Mouse (Mus musculus) limb, embryonic 12.5 days (tissue): ENCODE data around the gene Mtf2. TPM values are rescaled to one million over a fixed set of nuclear protein-coding genes. Genes with fewer than 3 reads are reported as not detected.
A peak's percentile ranks its signal among the peaks of the same experiment; 100 is the strongest.
"Not testable (repeated sequence)": the region's sequence is repeated elsewhere in the genome, so short reads cannot be mapped to it uniquely, and the experiment has no call there.

ENCODE experiments used
- ATAC-seq: fragments of 200-750 bp; cut with Nextera tagmentation; 2 replicates; pipeline ENCODE4 v1.8.0; 2017; ENCODE audit warnings: low read depth, moderate TSS enrichment; ENCODE audit not compliant: insufficient number of reproducible peaks, insufficient read depth, low FRiP score, low TSS enrichment
- H3K27ac ChIP-seq: fragments of 300-500 bp; sonication (generic); 2 replicates; pipeline ENCODE4 v1.5.1; 2016; ENCODE audit warnings: mild to moderate bottlenecking, moderate library complexity
- H3K27me3 ChIP-seq: fragments of 300-500 bp; sonication (generic); 2 replicates; pipeline ENCODE4 v1.6.1; 2016; ENCODE audit warnings: mild to moderate bottlenecking, moderate library complexity
- H3K36me3 ChIP-seq: fragments of 300-500 bp; sonication (generic); 2 replicates; pipeline ENCODE4 v1.6.1; 2016; ENCODE audit warnings: mild to moderate bottlenecking, moderate library complexity
- H3K4me1 ChIP-seq: fragments of 300-500 bp; sonication (generic); replicated peaks from 2 replicates; pipeline ENCODE4 v1.6.1; 2016
- H3K4me2 ChIP-seq: fragments of 300-500 bp; sonication (generic); 2 replicates; pipeline ENCODE4 v1.6.1; 2016; ENCODE audit warnings: mild to moderate bottlenecking, moderate library complexity
- H3K4me3 ChIP-seq: fragments of 300-500 bp; sonication (generic); replicated peaks from 2 replicates; pipeline ENCODE4 v1.5.1; 2016; ENCODE audit warnings: mild to moderate bottlenecking
- H3K9ac ChIP-seq: fragments of 300-500 bp; sonication (generic); replicated peaks from 2 replicates; pipeline ENCODE4 v1.6.1; 2016; ENCODE audit warnings: mild to moderate bottlenecking, moderate library complexity
- H3K9me3 ChIP-seq: fragments of 300-500 bp; sonication (generic); 2 replicates; pipeline ENCODE4 v1.6.1; 2016; ENCODE audit warnings: mild to moderate bottlenecking, moderate library complexity
- WGBS: fragments of 180-500 bp; shearing (Covaris S2); methylation state at CpG from one replicate; pipeline ENCODE4 v1.1.7; 2016; 5-methylcytosine and 5-hydroxymethylcytosine counted together
- polyA plus RNA-seq: library from polyadenylated mRNA; unstranded; fragments of >200 nt; fragmentation: Nextera tagmentation; extraction: Ambion mirVana; gene quantifications from 2 replicates; pipeline ENCODE4 v1.2.1, GENCODE M21; 2016

The Mtf2 gene
- 160 and 167 TPM in 2 replicates for polyA plus RNA-seq

GRCm38 (mm10) chr5:108065465-108066411 is at the start of gene Mtf2:
Mtf2 (plus strand) TSS chr5:108065674.
- peaks cover 31% of the 10 kb centered on the region for H3K36me3 ChIP-seq
- under 1% methylated on average over 59 of the region's 59 CpGs for WGBS
- peak within 1 kb of the TSS; percentile 98 for H3K9ac ChIP-seq
- H3K4me2 ChIP-seq = peak within 1 kb of the TSS; percentile 70
- no peaks in the 10 kb centered on the region for H3K9me3 ChIP-seq
- peaks cover 10% of the 10 kb centered on the region; the same call in 1 of the 2 replicates for H3K4me1 ChIP-seq
- ATAC-seq = peak; percentile 94
- no peaks in the 10 kb centered on the region for H3K27me3 ChIP-seq
- peak within 1 kb of the TSS; percentile 87 for H3K4me3 ChIP-seq
- peak within 1 kb of the TSS; percentile 96 for H3K27ac ChIP-seq

- H3K9me3 ChIP-seq = no peaks in the 10 kb centered on the region
- 54% methylated on average over 2 of the region's 2 CpGs for WGBS
- H3K27me3 ChIP-seq = no peaks in the 10 kb centered on the region
- H3K9ac ChIP-seq = no peak overlapping the region
- H3K4me1 ChIP-seq = no peaks in the 10 kb centered on the region
- no peak overlapping the region for H3K27ac ChIP-seq
- no peak overlapping the region for H3K4me3 ChIP-seq
- ATAC-seq = no peak
- no peak overlapping the region for H3K4me2 ChIP-seq
- no peaks in the 10 kb centered on the region for H3K36me3 ChIP-seq
Observed at GRCm38 (mm10) chr5:108017232-108017631, 48.2 kb upstream of the Mtf2 start.

DNA sequence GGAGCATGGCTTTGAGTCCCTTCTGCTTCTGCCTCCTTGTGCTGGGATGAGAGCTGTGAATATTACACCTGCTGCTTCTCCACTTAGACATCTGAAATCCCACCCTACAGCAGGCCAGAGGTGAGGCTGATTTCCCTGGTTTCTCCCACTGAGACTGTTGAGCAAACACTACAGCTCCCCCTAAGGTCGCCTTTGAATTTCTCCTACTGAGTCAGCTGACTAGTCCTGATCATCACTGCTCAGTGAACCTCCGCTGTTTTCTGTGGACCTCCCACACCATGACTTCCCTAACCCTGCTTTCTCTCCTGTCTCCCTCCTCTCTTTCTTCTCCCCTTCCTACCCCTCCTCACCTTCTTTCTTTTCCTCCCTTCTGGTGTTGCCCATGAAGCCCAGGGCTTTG is 46.1 kb upstream of the Mtf2 start:
- Histone ChIP-seq H3K36me3 (no peaks in the 10 kb centered on the region), H3K27ac (no peak overlapping the region), H3K4me1 (no peaks in the 10 kb centered on the region), H3K9me3 (no peaks in the 10 kb centered on the region), H3K9ac (no peak overlapping the region), H3K4me2 (no peak overlapping the region), H3K4me3 (no peak overlapping the region), H3K27me3 (no peaks in the 10 kb centered on the region)
- no peak for ATAC-seq
- 33% methylated on average over 2 of the region's 2 CpGs for WGBS

DNA sequence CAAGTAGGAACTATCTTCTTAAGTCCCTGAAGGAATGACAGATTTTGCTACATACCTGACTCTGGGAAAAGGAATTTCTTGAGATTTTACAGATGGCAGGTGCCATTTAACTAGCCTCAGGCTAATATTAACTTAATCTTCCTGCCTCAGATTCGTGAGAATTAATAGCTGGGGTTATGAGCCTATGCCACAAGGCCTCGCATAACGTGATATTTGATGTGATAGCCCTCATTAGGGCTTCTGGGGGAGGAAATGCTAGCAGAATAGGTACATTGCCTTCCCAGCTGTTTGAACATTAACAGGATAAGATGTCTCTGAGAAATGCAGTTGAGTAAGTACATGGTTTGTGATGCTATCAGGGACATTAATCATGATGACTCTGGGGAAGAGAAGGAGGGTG is 44.1 kb upstream of the Mtf2 start:
- H3K4me3 ChIP-seq = no peak overlapping the region
- no peaks in the 10 kb centered on the region for H3K27me3 ChIP-seq
- no peaks in the 10 kb centered on the region for H3K4me1 ChIP-seq
- no peak overlapping the region for H3K9ac ChIP-seq
- no peaks in the 10 kb centered on the region for H3K9me3 ChIP-seq
- H3K36me3 ChIP-seq = no peaks in the 10 kb centered on the region
- 49% methylated on average over 3 of the region's 3 CpGs for WGBS
- ATAC-seq = no peak
- H3K27ac ChIP-seq = no peak overlapping the region
- H3K4me2 ChIP-seq = no peak overlapping the region

GRCm38 (mm10) chr5:108028230-108028629 is 37.2 kb upstream of the Mtf2 start:
- 86% methylated on average over 4 of the region's 4 CpGs for WGBS

GRCm38 (mm10) chr5:108028797-108029536 is 36.5 kb upstream of the Mtf2 start:
- not testable (repeated sequence) for H3K4me2 ChIP-seq, H3K4me3 ChIP-seq, H3K36me3 ChIP-seq, H3K27ac ChIP-seq, H3K9ac ChIP-seq, H3K27me3 ChIP-seq, ATAC-seq, H3K4me1 ChIP-seq, H3K9me3 ChIP-seq
- 94% methylated on average over 7 of the region's 7 CpGs for WGBS

More at GRCm38 (mm10) chr5:108028230-108028629, 37.2 kb upstream of the Mtf2 start:
- no peak overlapping the region for H3K4me2 ChIP-seq
- H3K4me3 ChIP-seq = no peak overlapping the region
- no peak for ATAC-seq
- no peaks in the 10 kb centered on the region for H3K9me3 ChIP-seq
- H3K9ac ChIP-seq = no peak overlapping the region
- no peaks in the 10 kb centered on the region for H3K4me1 ChIP-seq
- H3K36me3 ChIP-seq = no peaks in the 10 kb centered on the region
- no peak overlapping the region for H3K27ac ChIP-seq
- no peaks in the 10 kb centered on the region for H3K27me3 ChIP-seq

- WGBS = 82% methylated on average over 2 of the region's 2 CpGs
Observed at GRCm38 (mm10) chr5:108029968-108030367, 35.5 kb upstream of the Mtf2 start.

GRCm38 (mm10) chr5:108031267-108031666 is 34.2 kb upstream of the Mtf2 start:
- H3K36me3 ChIP-seq = no peaks in the 10 kb centered on the region
- no peaks in the 10 kb centered on the region for H3K27me3 ChIP-seq
- H3K4me1 ChIP-seq = no peaks in the 10 kb centered on the region
- H3K9me3 ChIP-seq = no peaks in the 10 kb centered on the region
- no peak overlapping the region for H3K4me2 ChIP-seq
- H3K27ac ChIP-seq = no peak overlapping the region
- no peak overlapping the region for H3K4me3 ChIP-seq
- ATAC-seq = no peak
- no peak overlapping the region for H3K9ac ChIP-seq
- 87% methylated on average over 4 of the region's 4 CpGs for WGBS

More at GRCm38 (mm10) chr5:108029968-108030367, 35.5 kb upstream of the Mtf2 start:
- ATAC-seq = no peak
- H3K27ac ChIP-seq = no peak overlapping the region
- H3K9ac ChIP-seq = no peak overlapping the region
- no peak overlapping the region for H3K4me2 ChIP-seq
- no peaks in the 10 kb centered on the region for H3K27me3 ChIP-seq
- H3K36me3 ChIP-seq = no peaks in the 10 kb centered on the region
- no peaks in the 10 kb centered on the region for H3K4me1 ChIP-seq
- no peaks in the 10 kb centered on the region for H3K9me3 ChIP-seq
- H3K4me3 ChIP-seq = no peak overlapping the region

GRCm38 (mm10) chr5:108034194-108034593 is 31.3 kb upstream of the Mtf2 start:
- ATAC-seq = no peak
- no peaks in the 10 kb centered on the region for H3K36me3 ChIP-seq
- no peaks in the 10 kb centered on the region for H3K9me3 ChIP-seq
- H3K4me1 ChIP-seq = no peaks in the 10 kb centered on the region
- WGBS = 44% methylated on average over 4 of the region's 4 CpGs
- no peak overlapping the region for H3K9ac ChIP-seq
- no peaks in the 10 kb centered on the region for H3K27me3 ChIP-seq
- no peak overlapping the region for H3K27ac ChIP-seq
- no peak overlapping the region for H3K4me2 ChIP-seq
- H3K4me3 ChIP-seq = no peak overlapping the region

GRCm38 (mm10) chr5:108035523-108035922 is 30.0 kb upstream of the Mtf2 start:
- Histone ChIP-seq H3K27me3 (no peaks in the 10 kb centered on the region), H3K4me1 (no peaks in the 10 kb centered on the region), H3K4me3 (no peak overlapping the region), H3K36me3 (no peaks in the 10 kb centered on the region), H3K27ac (no peak overlapping the region), H3K9me3 (no peaks in the 10 kb centered on the region), H3K9ac (no peak overlapping the region), H3K4me2 (no peak overlapping the region)
- no peak for ATAC-seq
- WGBS = 6% methylated on average over 2 of the region's 2 CpGs

DNA sequence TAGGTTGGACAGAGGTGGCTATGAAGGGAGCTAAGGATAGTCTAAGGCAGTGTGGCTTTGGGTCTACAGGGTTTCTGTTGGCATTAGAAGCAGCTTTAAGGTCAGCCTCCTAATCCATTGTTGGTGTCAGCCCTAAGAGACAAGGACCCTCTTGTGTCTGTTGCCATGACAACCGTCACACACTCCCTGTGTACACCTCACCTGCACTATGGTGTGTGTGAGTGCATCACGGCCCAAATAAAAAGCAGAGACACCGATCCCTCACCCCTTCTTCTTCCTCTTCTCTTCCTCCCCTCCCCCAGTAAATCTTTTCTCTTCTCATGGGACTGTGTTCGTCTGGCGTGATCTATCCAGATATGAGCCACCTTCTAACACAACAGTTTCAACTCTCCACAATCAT is 23.4 kb upstream of the Mtf2 start:
- H3K4me3 ChIP-seq = no peak overlapping the region
- no peak overlapping the region for H3K9ac ChIP-seq
- WGBS = 87% methylated on average over 5 of the region's 5 CpGs
- no peaks in the 10 kb centered on the region for H3K9me3 ChIP-seq
- no peak for ATAC-seq
- no peaks in the 10 kb centered on the region for H3K36me3 ChIP-seq
- H3K4me1 ChIP-seq = peaks cover 7% of the 10 kb centered on the region; the same call in 1 of the 2 replicates
- H3K4me2 ChIP-seq = no peak overlapping the region
- H3K27ac ChIP-seq = no peak overlapping the region
- no peaks in the 10 kb centered on the region for H3K27me3 ChIP-seq
